Mouse (Mus musculus) ZHBTc4 (cell line): ENCODE measurements around the gene Fhl4.

Source experiments
- DNase-seq: peaks from one replicate; pipeline ENCODE4 v3.0.0-alpha.2; 2011; ENCODE audit warnings: low read depth, low spot score

Gene Fhl4

DNA sequence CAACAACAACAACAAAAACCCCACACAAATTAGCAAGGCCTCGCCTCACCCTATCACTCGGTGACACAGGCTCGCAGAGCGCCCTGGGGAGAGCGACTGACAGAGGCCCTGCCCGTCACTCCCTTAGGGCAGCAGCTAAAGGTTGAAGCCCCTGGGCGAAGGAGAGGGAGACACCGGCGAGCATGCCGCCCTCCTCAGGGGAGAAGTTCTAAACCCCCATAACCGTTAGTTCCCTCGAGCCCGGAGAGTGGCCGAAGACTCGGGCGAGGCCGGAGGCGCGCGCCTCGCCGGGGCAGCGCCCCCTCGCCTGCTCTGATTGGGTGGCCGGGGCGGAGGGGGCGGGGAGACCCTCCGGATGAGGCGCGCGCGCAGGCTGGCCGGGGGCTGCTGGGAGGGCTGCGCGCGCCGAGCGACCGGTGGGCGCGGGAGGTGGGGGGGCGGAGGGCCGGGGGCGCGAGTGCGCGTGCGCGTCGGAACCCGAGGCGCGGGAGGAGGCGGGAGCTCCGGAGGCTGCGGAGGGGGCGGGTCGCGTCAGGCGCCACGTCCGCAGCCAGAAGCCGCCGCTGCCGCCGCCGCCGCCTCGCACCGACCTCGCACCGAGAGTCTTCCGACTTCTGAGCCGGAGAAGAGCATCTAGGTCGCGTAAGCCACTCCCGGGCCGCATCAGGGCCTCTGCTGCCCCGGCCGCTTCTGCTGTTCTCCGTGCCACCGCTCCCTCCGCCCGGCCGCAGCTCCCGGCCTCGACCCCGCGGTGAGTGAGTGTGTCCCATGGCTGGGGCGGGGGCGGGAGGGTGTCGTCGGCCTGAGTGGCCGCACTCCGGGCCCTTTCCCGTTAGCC lies at the start of gene Fhl4, which contains the start of gene Tmem263:
Gene Fhl4 (minus strand): TSS at position 249 of the 838 bp plus-strand sequence.
Gene Tmem263 (plus strand): TSS at position 381 of the 838 bp plus-strand sequence.
- peak; percentile 96 for DNase-seq

DNA sequence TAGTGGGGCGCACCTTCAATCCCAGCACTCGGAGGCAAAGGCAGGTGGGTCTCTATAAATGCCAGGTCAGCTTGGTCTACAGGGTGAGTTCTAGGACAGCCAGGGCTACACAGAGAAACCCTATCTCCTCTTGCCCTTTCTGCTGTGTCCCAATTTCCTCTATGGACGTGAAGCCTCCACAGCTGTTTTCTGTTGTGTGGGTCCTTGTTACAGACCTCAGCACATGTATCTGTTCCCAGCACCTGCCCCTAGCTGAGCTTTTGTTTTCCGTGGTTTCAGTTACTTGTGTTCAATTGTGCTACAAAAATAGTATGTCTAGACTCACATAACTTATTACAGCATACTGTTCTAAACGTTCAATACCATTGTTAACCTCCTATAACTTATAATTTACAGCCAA lies 46.9 kb upstream of the Fhl4 start:
- no peak for DNase-seq

DNA sequence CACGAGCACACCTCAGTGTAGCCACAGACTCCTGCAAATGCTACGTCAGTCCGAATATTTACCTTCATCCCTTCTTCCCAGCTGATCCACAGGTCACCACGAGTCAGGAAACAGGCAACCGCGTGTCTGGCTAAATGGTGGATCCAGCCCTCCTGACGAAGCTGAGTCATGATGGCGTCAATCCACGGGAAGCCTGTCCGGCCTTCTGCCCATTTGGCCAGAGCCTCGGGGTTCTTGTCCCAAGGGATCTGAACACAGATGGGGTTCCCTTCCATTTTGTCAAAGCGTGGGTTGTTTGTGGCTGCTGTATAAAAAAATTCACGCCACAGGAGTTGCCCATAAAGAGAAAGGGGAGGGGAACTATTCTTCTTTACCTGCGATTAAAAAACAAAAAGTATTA lies 44.0 kb upstream of the Fhl4 start:
- DNase-seq, result no peak

DNA sequence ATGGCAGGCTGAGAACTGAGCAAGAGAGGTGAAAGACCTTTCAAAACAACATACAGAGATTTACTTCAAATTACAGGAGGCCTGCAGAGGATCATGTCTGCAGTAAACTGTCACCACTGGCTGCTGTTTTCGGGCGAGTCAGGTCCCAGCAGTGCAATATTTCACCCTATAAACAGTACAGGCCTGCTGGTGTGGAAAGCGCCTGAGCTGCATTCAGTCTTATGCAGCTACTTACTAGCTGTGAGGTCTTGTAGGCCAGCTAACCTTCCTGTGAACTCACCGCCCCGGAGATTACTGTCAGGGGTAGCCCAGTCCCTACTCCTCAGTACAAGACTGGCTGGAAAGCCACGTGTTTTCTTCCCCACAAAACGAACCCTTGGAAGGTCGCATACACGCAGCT lies 39.2 kb upstream of the Fhl4 start:
- DNase-seq, result no peak

DNA sequence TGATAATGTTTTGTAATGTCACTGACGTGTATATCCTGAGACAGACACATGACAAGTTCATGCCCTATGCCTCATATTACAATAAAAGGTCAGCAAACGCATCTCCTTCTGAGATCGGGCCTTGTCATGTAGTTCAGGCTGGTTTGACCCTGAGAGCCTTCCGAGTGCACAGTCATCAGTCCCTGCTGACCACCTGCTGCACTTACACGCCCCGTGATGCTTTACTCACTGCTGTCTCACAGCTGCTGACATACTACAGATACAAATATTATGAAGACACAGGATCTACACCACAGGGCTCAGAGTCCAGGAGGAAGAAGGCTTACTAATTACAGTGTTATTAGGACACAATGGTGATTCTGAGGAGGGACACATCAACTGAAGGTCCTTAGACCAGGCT lies 34.3 kb upstream of the Fhl4 start:
- DNase-seq, result no peak

DNA sequence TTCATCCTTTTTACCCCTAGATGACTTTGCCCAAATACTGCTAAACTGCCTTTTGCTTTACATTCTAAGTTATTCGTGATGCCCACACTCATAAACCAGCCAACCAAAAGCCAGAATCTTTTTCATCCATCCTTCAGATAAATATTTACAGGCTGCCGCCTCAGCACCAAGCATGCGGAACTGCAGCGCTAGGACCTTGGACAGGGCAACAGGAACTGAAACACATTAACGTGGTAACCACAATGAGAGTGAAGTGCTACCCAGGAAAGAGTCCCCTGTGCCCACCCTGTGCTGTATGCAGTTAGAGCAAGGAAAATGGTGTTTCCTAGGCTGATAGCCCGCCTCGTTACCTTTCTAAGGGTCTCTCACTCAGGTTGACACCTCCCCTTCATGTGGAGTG lies 26.2 kb upstream of the Fhl4 start:
- peak; percentile 58 for DNase-seq

DNA sequence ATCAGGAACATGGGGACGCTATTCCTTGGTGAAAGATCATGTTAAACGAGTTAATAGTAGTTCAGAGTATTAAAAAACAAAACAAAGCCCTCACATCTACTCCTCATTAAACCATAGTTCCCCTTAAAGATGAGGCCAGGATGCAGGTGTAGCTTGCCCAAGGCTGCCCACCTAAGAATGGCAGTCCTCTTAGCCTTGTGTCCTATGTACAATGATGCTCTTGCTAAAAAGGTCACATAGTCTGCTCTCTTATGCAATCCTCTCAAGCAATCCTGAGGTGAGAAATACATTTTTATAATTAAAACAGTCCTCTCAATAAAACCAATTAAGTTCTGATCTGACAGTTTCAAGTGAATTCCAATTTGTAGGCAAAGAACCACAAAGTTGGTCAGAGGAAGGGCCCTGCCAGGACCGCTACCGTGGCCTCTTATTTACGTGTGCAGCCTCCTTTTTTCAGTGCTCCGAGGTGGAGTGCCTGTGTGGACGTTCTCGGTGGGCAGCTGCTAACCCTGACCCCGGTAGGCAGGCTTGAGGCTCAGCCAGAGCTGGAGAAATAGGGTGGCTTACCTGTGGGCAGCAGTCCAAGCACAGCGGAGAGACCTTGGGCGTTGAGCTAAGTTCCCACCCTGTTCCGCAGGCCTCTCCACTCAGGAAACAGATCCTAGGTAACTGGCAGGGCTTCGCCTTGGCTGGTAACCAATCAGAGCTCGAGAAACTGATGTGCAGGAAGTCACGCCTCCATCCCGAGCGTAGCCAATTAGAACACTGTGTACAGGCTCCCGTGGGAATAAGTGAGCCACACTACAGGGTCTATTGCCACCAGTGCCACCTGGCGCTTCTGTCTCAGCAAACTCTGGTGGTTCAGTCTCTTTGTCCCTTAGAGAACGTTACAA lies 25.3 kb upstream of the Fhl4 start, which contains the start of gene Mterf2:
Gene Mterf2 (minus strand): TSS at position 633 of the 893 bp plus-strand sequence.
- DNase-seq, result peak; percentile 99

DNA sequence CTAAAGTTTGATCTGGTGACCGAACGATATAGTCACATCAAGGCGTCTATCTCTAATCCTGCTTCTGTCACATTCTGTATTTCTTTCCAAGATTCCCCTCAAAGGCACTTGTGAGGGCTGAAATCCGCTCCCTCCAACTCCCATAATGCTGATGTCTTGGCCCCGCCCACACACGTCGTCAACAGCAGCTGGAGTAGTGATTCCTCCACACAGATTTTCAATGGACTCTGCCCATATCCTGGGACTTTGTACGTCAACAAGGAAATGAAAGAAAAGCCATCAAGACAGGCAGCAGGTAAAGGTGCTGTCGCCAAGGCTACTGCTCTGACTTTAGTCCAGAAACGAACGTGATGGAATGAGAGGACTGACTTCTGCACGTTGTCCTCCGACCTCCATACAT lies 22.9 kb upstream of the Fhl4 start:
- DNase-seq, result peak; percentile 48

DNA sequence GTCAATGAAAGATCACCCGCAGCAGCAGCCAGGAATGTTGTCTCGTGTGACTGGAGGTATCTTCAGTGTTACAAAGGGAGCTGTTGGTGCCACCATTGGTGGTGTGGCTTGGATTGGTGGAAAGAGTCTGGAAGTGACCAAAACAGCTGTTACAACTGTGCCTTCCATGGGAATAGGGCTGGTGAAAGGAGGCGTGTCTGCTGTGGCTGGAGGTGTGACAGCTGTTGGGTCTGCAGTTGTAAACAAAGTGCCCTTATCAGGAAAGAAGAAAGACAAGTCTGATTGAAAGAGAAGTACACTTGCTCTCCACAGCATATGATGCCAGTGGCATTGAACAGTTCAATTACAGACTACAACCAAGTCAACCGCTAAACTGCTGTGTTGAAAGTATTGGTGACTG lies 12.1 kb upstream of the Fhl4 start:
- DNase-seq, result no peak

DNA sequence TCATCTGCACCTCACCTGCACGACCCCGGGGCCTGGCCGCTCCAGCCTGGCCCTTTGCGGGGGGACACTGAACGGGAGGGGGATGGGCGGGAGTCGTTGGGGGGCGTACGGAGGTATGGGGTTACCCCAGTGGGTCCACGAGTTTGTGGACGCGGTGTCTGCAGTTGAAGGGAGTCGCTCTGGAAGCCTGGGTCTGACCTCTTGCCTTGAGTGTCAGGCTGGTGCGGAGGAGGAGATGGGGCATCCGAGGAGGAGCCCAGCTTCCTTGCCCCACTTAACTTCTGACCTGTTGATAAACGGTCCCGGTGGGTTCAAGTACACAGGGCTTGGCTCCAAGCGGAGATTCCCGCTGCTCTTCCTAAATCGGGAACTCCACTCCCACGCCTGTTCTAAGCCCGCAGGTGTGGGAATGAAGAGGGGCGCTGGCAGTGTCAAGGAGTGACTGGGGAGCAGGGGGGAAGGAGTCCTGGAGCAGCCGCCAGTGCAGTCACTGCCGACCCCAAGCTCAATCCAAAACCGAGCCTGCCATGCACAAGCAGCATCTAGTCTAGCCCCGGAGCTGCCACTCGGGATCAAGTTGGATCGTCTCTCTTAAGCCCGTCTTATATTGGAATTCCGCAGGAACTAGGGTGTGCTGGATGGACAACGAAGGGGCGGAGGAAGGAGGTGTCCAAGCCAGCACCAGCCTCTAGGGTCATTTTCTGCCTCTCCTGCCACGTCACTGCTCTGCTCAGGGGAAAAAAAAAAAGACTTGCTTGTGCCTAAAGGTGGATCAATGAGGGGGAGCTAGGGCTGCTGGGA lies 990 bp upstream of the Fhl4 start:
- DNase-seq, result peak; percentile 76

DNA sequence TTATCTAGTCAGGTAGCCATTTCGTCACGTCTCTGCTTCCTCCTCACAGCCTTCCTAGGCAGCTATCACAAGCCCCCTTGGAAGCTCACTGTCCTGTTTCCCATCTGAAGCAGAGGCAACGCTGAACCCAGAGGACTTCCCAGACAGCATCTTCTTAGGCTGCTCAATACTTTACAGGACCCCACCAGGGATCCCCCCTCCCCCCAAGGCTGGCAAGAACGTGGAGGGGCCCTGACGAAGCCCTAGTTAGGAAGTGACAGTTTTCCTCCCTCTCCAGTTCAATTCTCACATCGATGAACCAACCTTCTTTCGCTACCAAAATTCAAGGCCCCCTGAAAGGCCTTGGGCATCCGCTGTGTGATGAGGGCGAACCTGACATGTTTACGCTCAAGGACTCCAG lies 454 bp downstream of the Fhl4 start:
- peak; percentile 40 for DNase-seq

DNA sequence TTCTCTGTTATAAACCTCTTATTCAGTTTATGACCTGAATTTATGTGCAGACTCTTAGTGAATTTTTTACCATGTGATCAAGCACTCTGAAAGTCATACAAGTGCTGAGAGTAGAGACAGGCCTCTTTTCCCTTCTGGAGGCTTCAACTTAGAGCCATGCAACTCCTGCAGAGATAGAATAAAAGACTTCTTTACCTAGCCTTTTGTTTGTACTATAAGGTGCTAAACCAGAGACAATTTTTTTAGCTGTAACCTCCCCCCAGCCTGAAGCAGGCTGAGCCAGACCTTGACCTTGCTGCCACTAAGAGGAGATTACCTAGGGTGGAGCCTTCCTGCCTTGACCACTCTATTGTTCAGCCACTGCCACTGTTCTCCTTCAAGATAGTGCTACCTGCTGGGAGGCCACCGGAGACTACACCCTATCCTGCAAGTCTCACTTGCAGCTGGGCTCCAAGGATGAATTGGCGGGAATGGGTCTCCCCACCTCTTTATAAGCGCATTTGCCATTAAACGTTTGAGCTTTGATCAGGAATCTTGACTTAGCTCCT lies 30.6 kb downstream of the Fhl4 start:
- peak; percentile 97 for DNase-seq

DNA sequence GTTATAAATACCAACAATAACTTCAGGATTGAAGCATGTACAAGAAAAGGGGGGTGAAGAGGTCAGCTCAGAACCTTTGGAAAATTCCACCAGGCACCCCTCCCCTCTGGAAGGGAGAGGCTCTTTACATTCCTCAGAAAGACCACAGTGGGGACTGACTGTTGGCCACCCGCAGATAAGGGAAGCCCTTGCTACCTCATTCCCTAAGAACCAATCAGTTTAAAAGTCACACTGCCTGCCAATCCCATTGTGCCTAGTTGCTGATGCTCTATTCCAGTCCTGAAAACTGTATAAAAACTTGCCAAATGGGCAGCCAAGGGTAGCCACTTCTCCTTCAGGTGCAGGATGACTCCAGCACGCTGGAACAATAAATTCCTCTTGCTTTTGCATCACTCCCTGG lies 47.4 kb downstream of the Fhl4 start:
- DNase-seq, result no peak

DNA sequence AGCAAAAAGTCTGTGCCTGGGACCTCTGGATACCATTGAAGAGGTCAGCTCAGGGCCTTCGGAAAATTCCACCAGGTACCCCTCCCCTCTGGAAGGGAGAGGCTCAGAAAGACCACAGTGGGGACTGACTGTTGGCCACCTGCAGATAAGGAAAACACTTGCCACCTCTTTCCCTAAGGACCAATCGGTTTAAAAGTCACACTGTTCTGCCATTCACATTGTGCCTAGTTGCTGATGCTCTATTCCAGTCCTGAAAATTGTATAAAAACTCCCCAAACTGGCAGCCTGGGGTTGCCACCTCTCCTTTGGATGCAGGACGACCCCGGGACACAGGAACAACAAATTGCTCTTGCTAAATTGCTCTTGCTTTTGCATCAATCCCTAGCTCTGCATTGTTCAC lies 49.8 kb downstream of the Fhl4 start:
- DNase-seq, result peak; percentile 39

DNA sequence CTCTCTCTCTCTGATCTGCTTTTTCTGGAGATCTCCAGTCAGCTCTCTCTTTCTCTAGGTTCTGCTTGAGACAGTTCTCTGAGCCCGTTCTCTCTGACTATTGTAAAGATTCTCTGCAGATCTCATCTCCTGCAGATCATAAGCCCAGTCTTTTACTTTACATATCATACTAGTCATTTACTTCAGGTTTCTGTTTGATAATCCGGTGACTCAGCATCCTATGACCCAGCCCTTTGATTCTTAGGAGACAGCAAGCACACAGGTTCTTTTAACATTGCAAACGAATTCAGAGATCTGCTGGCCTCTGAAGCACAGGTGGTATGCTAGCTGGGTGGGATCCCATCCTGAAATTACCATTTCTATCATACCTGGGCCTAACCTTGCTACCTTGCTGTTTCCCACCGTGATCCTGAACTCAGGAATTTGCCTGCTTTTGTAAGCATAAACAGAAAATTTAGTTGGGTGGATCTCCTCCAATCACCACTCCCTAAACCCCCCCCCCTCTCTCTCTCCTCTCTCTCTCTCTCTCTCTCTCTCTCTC lies 51.6 kb downstream of the Fhl4 start:
- peak; percentile 73 for DNase-seq

DNA sequence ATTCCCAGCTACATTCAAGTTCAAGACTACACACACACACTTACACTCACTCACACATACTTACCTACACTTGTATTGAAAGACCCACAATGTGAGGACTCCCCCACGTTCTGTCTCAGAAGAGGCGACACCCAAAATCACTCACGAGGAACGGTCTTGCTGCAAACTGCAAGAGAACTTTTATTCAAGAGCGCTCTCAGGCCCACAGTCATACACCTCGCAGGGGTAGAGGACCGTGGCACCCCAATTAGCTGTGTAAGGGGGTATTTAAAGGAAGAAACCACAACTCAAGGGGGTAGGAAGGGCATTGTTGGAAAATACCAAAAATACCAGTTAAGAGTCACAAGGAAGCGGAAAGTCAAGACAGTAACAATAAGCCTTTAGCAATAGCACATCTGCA lies 54.3 kb downstream of the Fhl4 start:
- peak; percentile 39 for DNase-seq

DNA sequence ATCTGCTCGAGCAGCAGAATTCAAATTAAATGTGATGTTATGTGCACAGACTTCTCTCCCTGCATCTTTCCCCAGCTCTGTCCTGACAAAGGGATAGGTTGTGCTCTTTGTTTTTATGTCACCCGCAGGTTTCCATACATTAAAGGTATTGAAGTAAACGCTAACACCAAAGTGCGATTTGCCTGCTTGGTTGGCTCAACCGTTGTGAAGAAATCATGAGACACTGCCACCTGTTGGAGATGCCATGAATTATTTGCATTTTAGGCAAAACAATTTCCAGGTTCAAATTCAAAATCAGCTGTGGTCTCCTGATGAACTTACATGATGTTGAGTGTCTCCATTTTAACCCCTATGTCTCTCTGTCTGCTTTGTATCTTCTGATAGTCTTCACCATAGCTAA lies 55.7 kb downstream of the Fhl4 start:
- peak; percentile 33 for DNase-seq
